Mouse (Mus musculus) limb, embryonic 14.5 days (tissue): ENCODE measurements around the gene Mef2d. TPM values are rescaled to one million over a fixed set of nuclear protein-coding genes. Genes with fewer than 3 reads are reported as not detected.

Experiments used
- ATAC-seq: fragments of 200-750 bp; cut with Nextera tagmentation; 2 replicates; pipeline ENCODE4 v1.8.0; 2017; ENCODE audit warnings: low read depth, moderate number of reproducible peaks, moderate TSS enrichment; ENCODE audit not compliant: low FRiP score
- DNase-seq: peaks from one replicate; pipeline ENCODE4 v3.0.0-alpha.2; 2015; ENCODE audit warnings: low spot score
- H3K27ac ChIP-seq: fragments of 300-500 bp; sonication (generic); replicated peaks from 2 replicates; pipeline ENCODE4 v1.5.1; 2014; ENCODE audit warnings: low read depth, mild to moderate bottlenecking, low read length, moderate library complexity, mixed read lengths
- H3K27me3 ChIP-seq: fragments of 300-500 bp; sonication (generic); 2 replicates; pipeline ENCODE4 v1.6.1; 2014; ENCODE audit warnings: low read length, mixed read lengths; ENCODE audit not compliant: control insufficient read depth, insufficient read depth
- H3K36me3 ChIP-seq: fragments of 300-500 bp; sonication (generic); 2 replicates; pipeline ENCODE4 v1.6.1; 2014; ENCODE audit warnings: mild to moderate bottlenecking, low read length, moderate library complexity, mixed read lengths; ENCODE audit not compliant: control insufficient read depth, insufficient read depth
- H3K4me1 ChIP-seq: fragments of 300-500 bp; sonication (generic); 2 replicates; pipeline ENCODE4 v1.6.1; 2014; ENCODE audit warnings: antibody characterized with exemption, low read length, mixed read lengths; ENCODE audit not compliant: control insufficient read depth, insufficient read depth
- H3K4me2 ChIP-seq: fragments of 300-500 bp; sonication (generic); replicated peaks from 2 replicates; pipeline ENCODE4 v1.6.1; 2014; ENCODE audit warnings: low read depth, mild to moderate bottlenecking, low read length, moderate library complexity; ENCODE audit not compliant: severe bottlenecking
- H3K4me3 ChIP-seq: fragments of 300-500 bp; sonication (generic); replicated peaks from 2 replicates; pipeline ENCODE4 v1.5.1; 2014; ENCODE audit warnings: low read length
- H3K9ac ChIP-seq: fragments of 300-500 bp; sonication (generic); 2 replicates; pipeline ENCODE4 v1.6.1; 2014; ENCODE audit warnings: mild to moderate bottlenecking, low read depth, low read length, moderate library complexity; ENCODE audit not compliant: severe bottlenecking
- H3K9me3 ChIP-seq: fragments of 300-500 bp; sonication (generic); 2 replicates; pipeline ENCODE4 v1.6.1; 2016; ENCODE audit warnings: low read length; ENCODE audit not compliant: control insufficient read depth
- POLR2A ChIP-seq: fragments of 200-500 bp; IDR thresholded peaks from 2 replicates; pipeline ENCODE4 v1.8.0; 2012; ENCODE audit warnings: inconsistent platforms, mild to moderate bottlenecking, moderate library complexity, borderline replicate concordance; ENCODE audit not compliant: insufficient read depth, insufficient read length; ENCODE audit errors: extremely low read depth
- WGBS: fragments of 180-500 bp; shearing (Covaris S2); extraction: QIAGEN DNeasy Blood & Tissue Kit; methylation state at CpG from one replicate; pipeline ENCODE4 v1.1.7; 2014; 5-methylcytosine and 5-hydroxymethylcytosine counted together
- polyA plus RNA-seq, 2 experiments: library from polyadenylated mRNA; depleted of rRNA in 1 of 2; stranded (reverse) in 1 of 2; unstranded in 1 of 2; fragments of >200 nt; fragmentation: Nextera tagmentation in 1 of 2; extraction: Ambion mirVana in 1 of 2; gene quantifications; 2 replicates each; pipeline versions ENCODE4 v1.2.1 to v1.2.3; 2012 to 2014

The Mef2d gene
- polyA plus RNA-seq, 2 experiments: 29.6 to 58.7 TPM

DNA sequence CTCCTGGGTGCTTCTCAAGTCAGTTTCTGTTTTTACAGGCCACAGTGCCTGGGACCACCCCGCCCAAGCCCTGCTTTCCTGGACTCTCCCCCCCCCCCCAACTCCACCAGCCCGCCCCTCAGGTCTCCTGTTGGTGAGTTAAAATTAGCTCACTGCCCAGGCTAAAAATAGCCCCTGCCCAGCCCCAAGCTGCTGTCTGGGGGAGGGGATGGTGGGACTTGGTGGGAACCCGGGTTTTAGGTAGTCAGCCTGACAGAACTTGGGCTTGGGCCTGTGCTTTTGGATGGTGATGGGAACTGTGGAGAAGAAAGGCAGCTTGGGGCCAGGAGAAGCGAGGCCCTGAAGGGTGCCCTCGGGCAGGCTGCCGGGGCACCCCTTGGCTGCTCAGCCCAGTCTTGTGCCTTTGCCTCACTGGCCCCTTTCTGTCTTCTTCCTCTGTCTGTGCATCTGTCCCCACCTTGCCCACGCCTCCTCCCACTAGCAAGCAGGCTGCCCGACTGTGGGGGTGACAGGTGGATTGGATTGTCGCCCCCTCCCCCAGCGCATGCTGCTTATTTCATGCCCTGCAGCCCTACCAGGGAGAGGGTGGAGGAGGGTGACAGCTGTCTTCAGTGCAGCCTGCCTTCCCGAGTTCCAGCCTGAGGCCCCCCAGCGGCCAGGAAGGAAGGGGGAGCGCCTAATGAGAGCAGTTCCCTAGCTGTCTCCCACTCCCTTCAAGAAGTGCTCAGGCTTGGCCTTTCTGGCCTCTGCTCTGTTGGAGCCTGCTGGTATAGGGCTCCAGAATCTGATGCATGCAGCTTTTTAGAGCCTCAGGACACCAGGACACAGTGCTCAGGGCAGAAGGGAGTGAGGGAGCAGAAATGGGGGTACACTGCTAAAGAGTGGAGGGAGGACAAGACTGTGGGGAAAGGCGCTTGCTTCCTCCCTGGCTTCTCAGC, 8.2 kb downstream of the Mef2d start:
- Histone ChIP-seq H3K36me3 (peaks cover 9% of the 10 kb centered on the region), H3K27me3 (no peaks in the 10 kb centered on the region), H3K4me1 (peaks cover 55% of the 10 kb centered on the region), H3K27ac (peak overlapping the region; percentile 65), H3K9ac (peak overlapping the region; percentile 38; the same call in 1 of the 2 replicates), H3K9me3 (no peaks in the 10 kb centered on the region), H3K4me3 (no peak overlapping the region), H3K4me2 (peak overlapping the region; percentile 34)
- ATAC-seq (peak; percentile 65), DNase-seq (peak; percentile 57)
- 20% methylated on average over 12 of the region's 14 CpGs for WGBS
- no peak for TF ChIP-seq POLR2A

DNA sequence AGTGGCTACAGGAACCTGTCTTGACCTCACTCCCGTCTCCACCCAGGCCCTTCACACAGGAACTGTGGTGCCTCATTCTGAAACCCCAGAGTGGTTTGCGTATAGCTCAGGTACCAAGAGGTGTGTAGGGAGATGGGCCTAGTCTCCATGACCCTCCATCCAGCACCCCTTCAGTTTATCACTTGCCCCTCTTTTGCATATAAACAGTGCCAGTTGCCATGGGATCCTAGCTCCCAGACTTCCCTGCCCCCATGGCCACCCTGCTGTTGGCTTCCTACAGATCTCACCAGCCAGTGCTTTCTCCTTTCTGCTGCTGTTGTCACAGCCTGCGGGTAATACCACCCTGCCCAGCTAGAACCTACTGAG, 8.8 kb downstream of the Mef2d start:
- H3K9ac ChIP-seq: no peak overlapping the region
- peaks cover 9% of the 10 kb centered on the region for H3K36me3 ChIP-seq
- ATAC-seq (no peak), DNase-seq (no peak)
- peaks cover 48% of the 10 kb centered on the region for H3K4me1 ChIP-seq
- TF ChIP-seq POLR2A: no peak
- no peaks in the 10 kb centered on the region for H3K27me3 ChIP-seq
- 63% methylated on average over 3 of the region's 3 CpGs for WGBS
- H3K4me3 ChIP-seq: no peak overlapping the region
- H3K4me2 ChIP-seq: no peak overlapping the region
- H3K27ac ChIP-seq: 0 out of 2 replicates have a peak overlapping the region, but pooled peaks have one; percentile 38
- H3K9me3 ChIP-seq: no peaks in the 10 kb centered on the region

DNA sequence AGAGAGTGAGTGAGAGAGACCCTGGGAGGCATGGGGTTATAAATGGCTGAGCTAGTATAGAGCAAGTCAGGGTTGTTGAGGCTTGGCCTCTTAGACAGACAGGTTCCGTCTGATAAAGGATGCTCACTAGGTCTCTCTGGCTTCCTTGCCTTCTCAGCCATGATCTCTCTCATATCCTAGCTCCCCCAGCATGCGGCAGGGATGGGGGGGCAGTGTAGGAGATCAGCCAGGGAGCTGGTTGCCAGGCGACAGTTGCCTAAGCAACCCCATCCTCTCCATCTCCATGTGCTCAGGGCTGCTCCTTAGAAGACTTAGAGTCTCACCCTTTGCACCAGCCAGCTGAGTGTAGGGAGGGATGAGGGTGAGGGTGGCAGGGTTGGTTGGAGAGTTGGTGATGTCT, 9.9 kb downstream of the Mef2d start:
- 61% methylated on average over 3 of the region's 3 CpGs for WGBS
- Histone ChIP-seq H3K9me3 (no peaks in the 10 kb centered on the region), H3K9ac (no peak overlapping the region), H3K27ac (no peak overlapping the region), H3K4me2 (no peak overlapping the region), H3K4me1 (peaks cover 42% of the 10 kb centered on the region), H3K27me3 (no peaks in the 10 kb centered on the region), H3K36me3 (peaks cover 19% of the 10 kb centered on the region), H3K4me3 (no peak overlapping the region)
- ATAC-seq (no peak), DNase-seq (no peak)
- no peak for TF ChIP-seq POLR2A

- H3K27me3 ChIP-seq: no peaks in the 10 kb centered on the region
- H3K9ac ChIP-seq: no peak overlapping the region
- peaks cover 34% of the 10 kb centered on the region for H3K4me1 ChIP-seq
- peaks cover 28% of the 10 kb centered on the region for H3K36me3 ChIP-seq
- H3K9me3 ChIP-seq: no peaks in the 10 kb centered on the region
- H3K4me2 ChIP-seq: no peak overlapping the region
- WGBS: 86% methylated on average over 3 of the region's 3 CpGs
- DNase-seq: no peak
- TF ChIP-seq POLR2A: no peak
- H3K27ac ChIP-seq: no peak overlapping the region
- ATAC-seq: no peak
- no peak overlapping the region for H3K4me3 ChIP-seq
Measured at GRCm38 (mm10) chr3:88153290-88154011, 11.3 kb downstream of the Mef2d start.

DNA sequence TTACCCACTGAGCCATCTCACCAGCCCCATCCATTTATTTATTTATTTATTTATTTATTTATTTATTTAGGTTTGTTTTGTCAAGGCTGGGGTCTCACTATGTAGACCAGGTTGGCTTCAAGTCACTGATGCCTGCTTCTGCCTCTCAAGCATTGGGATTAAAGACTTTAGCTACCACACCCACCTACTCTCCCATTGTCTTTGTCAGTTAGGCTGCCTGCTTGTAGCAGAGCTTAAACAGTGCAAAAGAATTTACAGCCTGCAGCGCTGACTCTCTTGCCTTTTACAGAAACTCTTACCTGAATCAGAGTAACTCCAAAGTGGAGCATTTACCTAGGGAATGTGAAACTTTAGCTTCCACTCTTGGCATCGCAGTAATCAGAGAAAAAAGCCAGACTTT, 12.1 kb downstream of the Mef2d start:
- H3K9me3 ChIP-seq: no peaks in the 10 kb centered on the region
- ATAC-seq (no peak), DNase-seq (no peak)
- H3K36me3 ChIP-seq: peaks cover 36% of the 10 kb centered on the region
- 79% methylated on average over 2 of the region's 2 CpGs for WGBS
- no peak overlapping the region for H3K9ac ChIP-seq
- no peak overlapping the region for H3K27ac ChIP-seq
- H3K4me3 ChIP-seq: no peak overlapping the region
- no peak for TF ChIP-seq POLR2A
- no peaks in the 10 kb centered on the region for H3K27me3 ChIP-seq
- no peak overlapping the region for H3K4me2 ChIP-seq
- H3K4me1 ChIP-seq: peaks cover 27% of the 10 kb centered on the region
